Mouse (Mus musculus) liver, embryonic 14.5 days (tissue): ENCODE results near the gene Adck2.

Experiments used
- CTCF ChIP-seq: IDR thresholded peaks from 2 replicates; pipeline ENCODE4 v1.5.1; 2016; ENCODE audit warnings: antibody characterized with exemption, low read depth, control low read depth
- EP300 ChIP-seq: IDR thresholded peaks from 2 replicates; pipeline ENCODE4 v1.6.1; 2016; ENCODE audit warnings: antibody characterized with exemption, low read depth

- TF ChIP-seq CTCF = no peak
- no peak for TF ChIP-seq EP300
Measured at GRCm38 (mm10) chr6:39536621-39537020, 37.1 kb upstream of the Adck2 start.
